Mouse (Mus musculus) forelimb bud, embryonic 11.5 days (tissue): ENCODE data around the gene Nfatc3.
A peak's percentile ranks its signal among the peaks of the same experiment; 100 is the strongest.

Experiments
- DNase-seq: peaks from one replicate; pipeline ENCODE4 v3.0.0-alpha.2; 2012; ENCODE audit warnings: low read depth, low spot score

The Nfatc3 gene

DNA sequence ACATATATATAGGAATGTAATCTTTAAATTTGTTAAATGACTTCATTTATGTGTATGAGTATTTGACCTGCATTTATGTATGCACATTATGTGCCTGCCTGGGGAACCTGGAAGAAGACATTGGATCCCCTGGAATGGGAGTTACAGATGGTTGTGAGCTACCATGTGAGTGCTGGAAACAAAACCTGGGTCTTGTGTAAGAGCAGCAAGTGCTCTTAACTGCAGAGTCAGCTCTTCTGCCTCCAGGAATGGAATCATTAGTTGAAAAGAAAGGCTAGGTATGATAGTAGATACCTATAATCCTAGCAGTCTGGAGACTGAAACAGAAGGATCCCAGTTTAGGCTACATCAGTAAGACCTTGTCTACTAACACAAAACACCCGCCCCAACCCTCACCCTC is 67.4 kb downstream of the Nfatc3 start:
- no peak for DNase-seq

DNA sequence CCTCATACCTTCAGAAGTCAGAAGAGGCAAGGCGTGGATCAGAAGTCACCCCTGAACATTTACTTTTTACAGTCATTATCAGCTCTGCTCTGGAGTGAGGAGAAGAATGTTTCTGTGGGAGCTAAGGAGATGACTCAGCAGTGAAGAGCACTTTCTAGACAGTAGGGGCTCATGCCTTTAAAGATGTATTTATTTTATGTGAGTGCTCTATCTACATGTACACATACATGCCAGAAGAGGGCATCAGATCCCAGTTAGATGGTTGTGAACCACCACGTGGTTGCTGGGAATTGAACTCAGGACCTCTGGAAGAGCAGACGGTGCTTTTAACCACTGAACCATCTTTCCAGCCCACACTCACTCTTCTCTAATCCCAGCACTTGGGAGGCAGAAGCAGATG is 68.4 kb downstream of the Nfatc3 start:
- no peak for DNase-seq

DNA sequence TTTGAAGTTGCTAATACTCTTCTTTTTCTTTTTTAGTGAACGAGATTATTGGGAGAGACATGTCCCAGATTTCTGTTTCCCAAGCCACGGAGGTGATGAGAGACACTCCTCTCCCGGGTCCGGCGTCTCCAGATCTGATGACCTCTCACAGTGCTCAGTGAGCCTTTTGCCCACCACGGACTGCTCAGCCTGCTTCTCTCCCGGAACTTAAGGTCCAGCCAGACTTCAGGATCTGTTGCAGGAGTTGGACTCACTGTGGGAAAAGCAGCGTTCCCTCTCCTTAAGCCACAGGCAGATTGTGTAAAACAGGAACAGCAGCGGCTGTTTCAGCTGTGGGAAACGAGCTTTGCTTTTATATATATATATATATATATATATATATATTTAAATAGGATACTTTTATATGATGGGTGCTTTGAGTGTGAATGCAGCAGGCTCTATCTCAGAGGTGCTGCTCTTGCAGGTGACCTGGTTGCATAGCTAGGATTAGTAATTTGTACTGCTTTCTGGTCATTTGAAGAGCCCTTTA is 69.3 kb downstream of the Nfatc3 start:
- no peak for DNase-seq

DNA sequence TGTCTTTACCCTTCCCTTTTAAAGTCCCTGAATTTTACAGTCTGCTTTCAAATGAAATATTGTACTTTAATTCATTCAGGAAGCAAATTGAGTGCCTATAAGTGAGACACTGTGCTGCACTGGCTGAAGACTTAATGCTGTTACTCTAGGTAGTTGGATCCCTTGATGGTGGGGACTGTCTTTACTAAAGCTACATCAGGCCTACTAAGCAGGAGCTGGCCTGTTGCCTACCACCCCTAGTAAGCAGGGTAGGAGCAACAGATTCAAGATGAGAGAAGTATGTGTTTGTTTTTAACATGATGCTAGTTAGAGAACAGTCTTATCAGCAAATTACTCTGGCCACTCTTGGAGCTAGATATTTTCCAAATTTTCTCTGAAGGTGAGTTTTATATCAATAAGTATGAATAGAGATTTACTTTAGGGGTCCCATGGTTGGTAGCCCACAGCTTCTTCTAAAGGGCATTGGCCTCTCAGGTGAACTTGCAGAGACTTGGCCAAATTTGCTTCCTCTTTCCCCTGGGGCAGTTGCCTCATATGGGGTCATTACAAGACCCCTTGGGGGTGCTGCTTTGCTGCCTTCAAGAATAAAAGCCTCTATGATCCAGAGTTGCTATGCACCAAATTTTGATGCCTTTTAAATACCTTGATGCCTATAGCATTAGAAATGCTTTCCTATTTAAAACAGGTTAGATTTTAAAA is 70.7 kb downstream of the Nfatc3 start:
- DNase-seq = no peak

DNA sequence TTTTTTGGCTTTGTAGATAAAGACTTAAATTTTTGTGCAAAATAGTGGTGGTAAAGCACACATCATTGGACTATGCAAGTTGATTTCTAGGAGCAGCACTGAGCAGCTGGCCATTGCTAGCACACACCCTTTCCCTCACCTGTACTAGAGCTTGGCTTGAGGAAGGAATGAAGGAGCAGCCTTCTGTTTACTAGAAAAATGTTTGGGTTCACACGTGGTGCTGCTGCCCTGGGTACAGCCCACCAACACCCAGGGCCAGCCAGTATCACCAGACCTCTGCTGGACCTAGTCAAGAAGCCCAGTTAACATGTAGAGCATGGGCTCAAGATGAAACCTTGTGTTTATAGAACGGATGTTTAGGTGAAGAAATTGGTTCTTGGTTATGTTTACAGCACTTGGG is 71.4 kb downstream of the Nfatc3 start:
- no peak for DNase-seq

DNA sequence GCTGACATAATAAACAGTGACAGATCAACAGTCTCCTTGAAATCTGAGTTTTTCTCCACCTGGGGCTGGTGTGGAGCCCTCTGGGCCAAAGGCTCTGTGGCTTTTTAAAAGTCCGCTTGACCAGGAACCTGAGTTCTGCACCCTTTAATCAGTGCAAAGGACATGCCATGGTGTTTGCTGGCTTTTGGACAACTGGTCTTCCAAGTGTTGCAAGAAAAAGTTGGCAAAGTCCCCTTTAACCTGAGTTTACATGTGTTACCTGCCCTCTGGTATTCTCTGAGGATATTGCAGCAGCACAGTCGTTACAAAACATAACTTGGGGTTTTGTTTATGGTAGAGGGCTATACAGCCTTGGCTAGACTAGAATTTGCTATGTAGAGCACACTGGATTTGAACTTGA is 71.9 kb downstream of the Nfatc3 start:
- DNase-seq = no peak

DNA sequence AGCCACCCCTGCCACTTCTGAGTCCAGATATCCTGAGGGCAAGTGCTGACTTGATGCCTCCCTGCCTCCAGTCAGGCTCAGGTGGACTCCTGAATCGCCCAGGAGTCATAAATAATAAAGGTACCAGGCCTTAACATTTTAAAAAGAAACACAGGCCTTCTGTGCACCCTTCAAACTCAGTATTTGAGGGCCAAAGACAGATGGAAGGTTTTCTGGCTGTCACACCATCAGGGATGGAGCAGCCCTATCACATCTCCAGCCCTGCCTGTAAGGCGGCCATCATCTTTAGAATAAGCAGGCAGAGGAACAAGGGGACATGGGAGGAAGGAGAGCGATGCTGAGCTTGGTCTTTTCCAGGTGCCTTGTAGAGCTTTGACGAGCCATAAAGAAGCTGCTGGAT is 72.4 kb downstream of the Nfatc3 start:
- no peak for DNase-seq

DNA sequence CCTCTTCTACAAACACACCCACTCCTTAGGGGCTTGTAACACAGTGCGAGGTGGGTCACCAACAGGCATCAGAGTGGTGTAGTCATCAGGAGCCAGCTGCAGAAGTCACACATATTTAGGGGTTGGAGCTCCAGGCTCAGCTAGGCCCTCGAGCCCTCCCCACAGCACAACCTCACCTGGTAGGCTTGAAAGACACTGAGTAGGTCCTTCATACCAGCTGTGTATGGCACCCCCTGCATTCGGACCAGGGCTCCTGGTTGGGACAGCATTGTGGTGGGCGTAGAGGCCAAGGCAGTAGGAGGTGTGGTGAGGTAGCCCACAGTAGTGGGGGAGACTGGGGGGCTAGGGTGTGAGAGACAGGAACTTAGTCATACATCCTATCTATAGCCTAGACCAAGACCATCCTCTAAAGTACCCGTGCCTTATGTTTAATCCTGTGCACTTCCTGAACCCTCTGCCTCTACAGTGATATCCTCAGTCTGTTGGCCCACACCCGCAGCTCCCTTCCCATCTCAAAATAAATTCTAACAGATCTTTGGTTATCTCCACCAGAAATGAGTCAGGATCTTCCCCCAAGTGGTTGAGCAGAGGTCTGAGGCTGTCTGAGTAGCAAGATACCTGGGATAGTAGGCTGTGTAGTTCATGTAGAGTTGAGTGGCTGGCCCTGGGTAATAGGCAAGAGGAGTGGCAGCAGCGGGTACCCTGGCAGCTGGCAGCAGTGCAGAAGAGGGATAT is 73.0 kb downstream of the Nfatc3 start:
- DNase-seq = no peak

DNA sequence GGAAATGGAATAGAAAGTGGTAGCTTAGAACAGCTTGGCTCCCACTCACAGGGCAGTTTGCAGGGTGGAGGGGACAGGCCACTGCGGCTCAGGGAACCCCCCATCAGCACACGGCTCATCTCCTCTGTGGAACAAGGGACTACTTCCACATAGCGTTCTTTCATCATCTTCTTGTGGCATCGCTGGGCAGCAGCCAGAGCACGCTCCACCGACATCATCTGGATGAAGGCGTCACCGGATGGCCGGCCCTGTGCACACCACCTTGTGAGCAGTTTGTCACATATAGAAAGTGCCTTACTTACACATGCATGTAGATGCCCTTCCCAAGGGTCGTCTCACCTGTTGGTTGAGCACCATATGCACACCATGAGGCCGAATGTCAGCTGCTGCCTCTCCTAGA is 73.7 kb downstream of the Nfatc3 start:
- no peak for DNase-seq

DNA sequence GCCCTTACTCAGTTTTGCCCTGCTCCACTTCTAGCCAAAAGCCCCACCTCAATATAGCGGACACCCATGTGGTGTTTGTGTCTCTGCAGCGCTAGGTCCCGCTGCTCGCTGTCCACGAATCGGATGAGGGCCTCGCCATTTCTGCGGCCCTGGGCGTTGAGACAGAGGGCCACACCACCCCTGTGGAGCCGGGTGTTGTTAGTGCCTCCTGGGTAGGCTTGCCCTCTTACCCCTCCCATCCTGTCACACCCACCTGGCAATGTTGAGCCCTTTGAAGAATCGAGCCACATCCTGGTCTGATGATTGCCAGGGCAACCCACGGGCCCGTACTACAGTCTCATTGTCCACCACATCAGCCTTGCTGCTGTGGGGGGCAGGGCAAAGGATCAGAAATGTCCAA is 74.9 kb downstream of the Nfatc3 start:
- no peak for DNase-seq

DNA sequence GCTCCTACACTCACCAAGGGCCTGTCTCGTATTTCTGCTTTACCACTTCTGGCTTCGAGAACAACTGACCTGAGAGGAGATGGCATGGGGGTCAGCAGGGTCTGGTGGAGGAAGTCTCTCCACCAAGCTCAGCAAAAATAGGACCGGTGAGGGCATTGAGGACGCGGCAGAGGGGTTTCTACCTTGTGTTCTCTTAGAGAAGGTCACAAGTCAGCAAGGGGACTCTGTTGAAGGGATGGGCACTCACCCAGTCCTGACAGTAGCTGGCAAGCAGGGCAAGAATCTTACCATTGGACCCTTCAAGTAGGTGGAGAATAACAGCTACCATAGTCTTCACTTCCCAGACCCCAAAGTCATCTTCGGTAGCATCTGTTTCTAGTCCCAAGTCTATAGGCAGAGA is 75.3 kb downstream of the Nfatc3 start:
- no peak for DNase-seq

DNA sequence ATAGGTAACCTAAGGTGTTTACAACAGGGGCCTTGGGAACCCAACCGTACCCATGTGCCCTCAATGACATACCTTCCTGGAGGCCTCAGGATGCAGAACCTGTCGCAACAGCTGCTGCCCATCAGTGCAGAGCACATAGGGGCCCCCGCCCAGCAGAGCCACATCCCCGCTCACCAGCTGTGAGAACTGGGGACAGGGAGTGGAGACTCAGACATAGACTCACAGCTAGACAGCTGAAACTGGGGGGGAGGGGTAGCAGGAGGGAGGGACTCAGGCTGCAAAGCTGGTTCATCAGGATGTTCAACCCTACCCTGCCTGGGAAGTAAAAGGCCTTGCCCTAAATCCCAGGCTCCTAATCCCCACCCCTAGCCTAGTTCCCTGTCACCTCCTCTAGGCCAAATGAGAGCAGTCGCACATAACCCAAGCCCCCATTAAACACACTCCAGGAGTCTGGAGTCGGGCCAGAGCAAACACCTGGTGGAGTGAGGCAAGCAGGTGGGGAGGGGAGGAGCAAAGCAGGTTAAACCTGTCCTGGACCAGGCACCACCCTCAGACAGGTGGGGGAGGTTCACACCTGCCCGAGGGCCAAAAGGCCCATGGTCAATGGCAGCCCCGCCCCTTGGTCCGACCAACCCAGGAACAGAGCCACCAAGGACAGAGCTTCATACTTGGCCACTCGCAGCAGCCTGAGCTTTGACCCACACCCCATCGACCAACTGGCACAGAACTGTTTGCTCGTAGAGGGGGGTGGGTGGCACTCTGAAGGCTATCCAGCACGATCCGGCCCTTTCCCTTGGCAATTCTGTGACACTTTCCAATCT is 76.3 kb downstream of the Nfatc3 start:
- peak; percentile 35 for DNase-seq

DNA sequence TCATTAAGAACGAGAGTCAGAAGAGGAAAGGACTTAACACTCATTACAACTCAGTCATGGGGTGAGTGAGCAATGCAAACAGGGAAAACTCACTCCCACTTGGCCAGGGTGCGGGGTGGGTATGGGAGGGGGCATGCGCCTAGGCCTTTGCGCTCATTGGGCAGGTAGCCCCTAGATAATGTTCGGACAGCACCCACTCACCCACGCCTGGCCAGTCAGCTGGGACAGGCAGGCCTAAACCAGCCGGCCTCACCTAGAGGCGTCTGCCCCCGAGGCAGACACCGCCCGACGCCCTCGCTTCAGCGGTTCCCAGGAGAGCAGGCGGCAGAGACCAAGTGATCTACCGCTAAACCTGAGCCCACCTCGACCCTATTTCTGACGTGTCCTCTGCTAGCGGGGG is 77.0 kb downstream of the Nfatc3 start:
- DNase-seq = no peak

DNA sequence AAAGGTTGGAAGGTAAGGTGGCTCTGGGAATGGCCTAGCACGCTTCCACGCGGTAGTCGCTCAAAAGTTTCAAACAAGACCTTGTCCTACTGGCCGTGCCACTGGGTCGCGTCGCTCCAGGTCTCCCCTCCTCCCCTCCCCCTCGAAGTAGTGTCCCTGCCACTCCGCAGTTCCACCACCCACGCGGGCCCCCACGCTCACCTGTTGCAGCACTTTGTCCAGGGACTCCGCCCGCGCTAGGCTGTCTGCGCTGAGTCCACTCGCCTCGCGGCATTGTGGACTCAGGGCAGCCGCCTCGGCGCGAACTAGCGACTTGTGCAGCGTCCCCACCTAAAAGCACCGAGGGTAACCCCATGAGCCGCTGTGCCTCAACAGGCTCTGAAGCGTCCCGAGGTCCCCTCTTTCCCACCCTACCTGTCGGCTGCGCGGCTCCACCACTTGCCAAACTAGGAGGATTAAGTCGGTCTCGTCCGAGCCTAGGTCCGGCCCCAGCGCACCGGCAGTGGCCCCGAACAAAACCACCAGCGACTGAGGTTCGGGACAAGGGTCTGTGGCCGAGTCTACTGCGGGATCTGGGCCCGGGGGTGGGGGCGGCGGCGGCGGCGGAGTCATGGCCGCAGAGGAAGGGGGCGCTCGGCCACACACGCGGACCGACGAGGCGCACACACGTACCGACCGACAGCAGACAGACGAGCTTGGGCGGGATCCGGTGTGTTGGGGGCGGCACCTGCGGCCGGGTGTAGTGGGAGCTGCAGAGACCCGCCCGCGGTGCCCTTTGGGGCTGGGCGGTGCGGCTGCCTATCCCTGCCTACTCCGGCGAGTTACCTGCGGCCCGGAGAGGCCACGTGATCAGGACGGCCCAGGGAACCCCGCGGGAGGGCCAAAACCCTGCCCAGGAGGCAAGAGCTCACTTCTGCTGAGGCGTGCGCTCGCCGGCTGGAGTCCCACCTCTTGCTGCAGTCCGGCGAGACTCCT is 77.8 kb downstream of the Nfatc3 start, which contains the start of gene Esrp2:
TSS of gene Esrp2 (minus strand) at position 819 of the 975 bp plus-strand sequence.
- peak; percentile 39 for DNase-seq

DNA sequence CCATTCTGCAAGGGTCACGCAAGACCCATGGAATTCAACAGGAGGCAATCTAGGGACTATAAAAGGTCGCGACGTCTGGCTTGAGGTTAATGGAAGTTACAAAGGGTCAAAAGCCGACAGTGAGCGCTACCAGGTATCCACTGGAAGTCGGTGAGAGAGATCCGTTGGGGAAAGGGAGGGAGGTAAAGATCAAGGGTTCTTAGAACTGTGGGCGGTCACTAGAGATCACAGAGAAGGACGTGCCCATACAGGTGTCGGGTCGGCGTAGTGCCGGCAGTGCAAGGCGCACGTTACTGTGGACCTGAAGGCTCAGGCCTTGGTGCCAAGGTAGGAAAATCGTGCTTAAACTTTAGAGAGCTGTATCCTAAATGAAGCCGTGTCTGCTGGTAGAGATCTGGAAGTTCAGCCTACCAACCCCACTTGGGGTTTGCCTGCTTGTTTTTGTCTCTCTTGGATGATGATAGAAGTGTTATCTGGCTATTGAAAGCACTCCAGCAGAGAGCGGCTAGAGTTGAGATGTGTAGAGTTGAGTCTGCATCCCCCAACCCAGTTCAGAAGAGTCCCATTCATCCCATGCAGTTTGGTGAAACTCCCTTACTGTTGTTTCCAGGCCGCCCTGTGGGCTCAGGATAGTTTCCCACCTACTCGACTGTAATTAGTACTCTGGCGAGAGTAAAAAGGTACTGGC is 78.7 kb downstream of the Nfatc3 start:
- DNase-seq = no peak

DNA sequence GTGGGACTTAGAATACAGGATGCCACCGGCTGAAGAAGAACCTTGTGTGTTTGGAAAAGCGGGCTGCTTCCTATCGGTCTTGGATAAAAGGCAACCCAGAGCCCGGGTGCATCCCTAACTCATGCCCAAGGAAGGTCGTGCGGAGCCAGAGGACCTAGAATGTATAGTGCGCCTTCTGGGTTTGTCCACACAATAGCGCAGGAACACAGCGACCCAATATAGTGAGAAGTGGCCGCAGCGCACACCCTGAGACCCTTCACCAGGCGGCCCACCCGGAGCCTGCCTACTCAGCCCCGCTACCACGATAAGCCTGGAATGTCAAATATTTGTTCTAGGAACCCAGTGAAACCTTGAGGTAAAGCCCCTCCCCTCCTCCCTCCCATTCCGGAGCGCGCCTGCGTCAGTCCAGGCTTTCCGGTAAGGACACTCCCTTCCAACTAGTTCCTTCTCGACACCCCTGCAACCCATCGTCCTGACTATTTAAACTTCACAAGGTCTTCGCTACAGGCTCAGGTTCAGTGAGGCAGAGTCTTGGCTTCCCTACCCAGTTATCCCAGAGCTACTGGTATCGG is 79.4 kb downstream of the Nfatc3 start:
- peak; percentile 71 for DNase-seq

DNA sequence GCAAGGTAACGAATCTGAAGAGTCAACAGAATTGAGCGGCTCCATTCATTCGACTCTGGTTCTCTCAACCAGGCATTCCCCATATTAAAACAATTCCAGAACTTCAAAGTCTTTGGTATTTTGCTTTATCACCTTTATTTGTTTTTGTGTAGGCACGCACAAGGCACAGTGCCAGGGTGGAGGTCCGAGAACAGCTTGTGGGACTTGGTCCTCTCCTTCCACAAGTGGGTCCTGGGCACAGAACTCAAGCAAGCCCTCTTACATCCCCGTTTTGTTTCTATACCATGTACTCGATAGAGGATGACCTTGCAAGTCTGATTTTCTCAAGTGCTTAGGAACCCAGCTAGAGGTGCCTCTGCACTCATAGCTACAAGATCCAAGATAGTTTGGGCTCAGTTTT is 80.0 kb downstream of the Nfatc3 start:
- DNase-seq = no peak

DNA sequence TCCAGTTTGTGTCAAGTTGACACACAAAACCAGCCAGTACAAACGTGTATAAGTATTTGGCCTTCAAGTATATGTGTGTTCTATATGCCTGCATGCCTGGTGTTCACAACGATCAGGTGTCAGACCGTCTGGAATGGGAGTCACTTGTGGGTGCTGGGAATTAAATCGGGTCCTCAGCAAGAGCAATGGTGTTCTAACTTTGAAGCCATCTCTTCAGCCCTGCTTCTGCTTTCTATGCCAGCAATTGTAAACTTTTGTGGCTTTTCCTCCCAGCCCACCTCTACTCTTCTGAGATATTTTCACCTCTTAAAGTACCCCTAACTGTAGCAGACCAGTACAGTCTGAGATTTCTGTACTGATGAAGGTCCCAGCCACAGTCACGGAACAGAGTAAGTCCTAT is 81.6 kb downstream of the Nfatc3 start:
- no peak for DNase-seq

DNA sequence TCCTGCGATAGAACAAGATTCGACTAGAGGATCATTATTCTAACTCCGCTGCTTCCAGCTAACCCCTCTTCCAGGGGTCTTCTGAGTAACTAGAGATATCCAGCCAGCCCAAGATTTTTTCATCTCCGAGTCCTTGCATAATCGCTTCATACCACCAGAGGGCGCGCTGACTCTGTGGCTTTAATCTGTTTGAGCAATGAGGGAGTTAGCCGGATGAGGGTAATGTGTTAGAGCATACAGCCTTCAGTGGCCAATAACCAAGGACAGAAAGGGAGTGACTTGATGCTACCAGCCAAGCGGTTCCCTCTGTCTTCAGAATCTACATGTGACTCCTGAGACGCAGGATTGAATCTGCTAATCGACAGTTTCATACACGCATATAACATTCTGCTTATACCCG is 82.1 kb downstream of the Nfatc3 start:
- peak; percentile 85 for DNase-seq

DNA sequence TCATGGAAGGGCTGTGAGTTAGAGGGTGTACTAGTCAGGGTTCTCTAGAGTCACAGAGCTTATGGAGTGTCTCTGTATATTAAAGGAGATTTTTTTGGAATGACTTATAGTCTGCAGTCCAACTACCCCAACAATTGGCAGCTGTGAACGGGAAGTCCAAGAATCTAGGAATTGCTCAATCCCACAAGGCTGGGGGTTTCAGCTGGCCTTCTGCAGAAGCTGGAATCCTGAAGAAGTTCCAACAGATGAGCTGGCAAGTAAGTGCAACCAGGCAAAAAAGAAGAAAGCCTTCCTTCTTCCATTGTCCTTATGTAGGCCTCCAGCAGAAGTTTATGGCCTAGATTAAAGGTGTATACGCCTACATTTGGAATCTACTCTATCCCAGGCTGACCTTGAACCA is 86.7 kb downstream of the Nfatc3 start:
- DNase-seq = no peak
